Mouse (Mus musculus) spleen, postnatal 10 days (tissue): ENCODE results near the gene Rer1.
"Not testable (repeated sequence)": the region's sequence is repeated elsewhere in the genome, so short reads cannot be mapped to it uniquely, and the experiment has no call there.

ENCODE experiments used
- DNase-seq, 2 experiments: peaks; one replicate each; pipeline ENCODE4 v3.0.0; 2021 to 2022; ENCODE audit warnings: low spot score in 2 of 2

Gene Rer1

GRCm38 (mm10) chr4:155113766-155114410 lies 27.7 kb upstream of the Rer1 start:
- no peak for DNase-seq

GRCm38 (mm10) chr4:155109471-155109870 lies 23.3 kb upstream of the Rer1 start:
- no peak for DNase-seq

- DNase-seq = no peak
These were observed 21.7 kb upstream of the Rer1 start for GRCm38 (mm10) chr4:155107886-155108285.

DNA sequence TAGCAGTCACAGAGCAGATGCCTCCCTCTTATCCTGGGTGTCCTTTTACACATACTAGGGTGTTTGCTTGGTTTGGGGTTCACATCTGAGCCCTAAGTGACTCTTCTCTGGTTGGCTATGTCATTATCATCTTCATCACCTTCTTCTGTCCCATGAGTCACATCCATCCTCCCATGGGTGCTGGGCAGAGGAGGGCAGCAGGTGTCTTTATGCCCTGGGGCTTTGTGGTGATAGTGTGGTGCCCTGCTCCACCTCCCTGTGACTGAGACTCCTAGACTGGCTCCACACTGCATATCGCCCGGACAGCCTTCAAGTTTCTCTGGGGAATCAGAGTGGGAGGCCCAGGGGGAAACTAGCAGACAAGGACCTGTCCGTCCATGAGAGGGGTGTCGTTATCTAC lies 12.4 kb upstream of the Rer1 start:
- no peak for DNase-seq

DNA sequence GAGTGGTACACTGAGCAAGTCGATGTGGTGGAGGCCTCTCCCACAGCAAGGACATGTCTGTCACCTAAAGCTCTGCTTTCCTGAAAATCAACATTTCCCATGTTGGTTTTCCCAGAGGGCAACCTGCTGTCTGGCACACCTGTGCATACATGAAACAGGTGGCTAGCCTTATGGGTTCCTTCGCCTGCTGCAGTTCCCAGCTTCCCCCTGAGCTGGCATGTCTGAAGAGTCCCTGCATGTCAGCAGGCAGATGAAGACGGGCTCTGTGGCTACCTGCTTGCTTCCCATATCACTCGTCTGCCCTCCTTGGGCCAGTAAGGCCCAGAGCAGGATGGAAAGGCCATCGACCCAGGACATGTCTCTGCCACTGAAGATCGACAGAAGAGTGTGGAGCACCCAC lies 11.3 kb upstream of the Rer1 start:
- DNase-seq = no peak

GRCm38 (mm10) chr4:155095967-155096366 lies 9.8 kb upstream of the Rer1 start:
- no peak for DNase-seq

GRCm38 (mm10) chr4:155095238-155095900 lies 9.2 kb upstream of the Rer1 start:
- peak; percentile 67 to 84 for DNase-seq

DNA sequence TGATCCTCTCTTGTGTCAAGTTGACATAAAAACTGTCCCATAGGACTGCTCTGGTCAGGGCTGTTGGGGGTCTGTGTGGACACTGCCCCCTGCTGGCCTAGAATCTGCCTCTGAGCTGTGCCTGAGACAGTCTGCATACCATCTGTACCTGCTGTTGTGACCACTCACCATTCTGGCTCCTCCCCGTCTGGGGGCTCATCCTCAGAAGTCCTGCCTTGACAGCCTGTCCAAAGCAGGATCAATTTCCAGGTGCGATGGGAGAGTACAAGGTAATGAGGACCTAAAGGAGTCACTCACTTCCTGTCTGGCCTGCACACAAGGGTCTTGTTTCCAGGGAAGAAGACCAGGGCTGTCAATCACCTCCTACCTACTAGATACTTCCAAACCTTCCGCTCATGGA lies 8.4 kb upstream of the Rer1 start:
- DNase-seq = peak; percentile 56 to 77

GRCm38 (mm10) chr4:155093431-155094149 lies 7.4 kb upstream of the Rer1 start:
- DNase-seq = no peak

- no peak for DNase-seq
These were observed 6.7 kb upstream of the Rer1 start for GRCm38 (mm10) chr4:155092718-155093430.

- no peak for DNase-seq
These were observed 4.7 kb upstream of the Rer1 start for GRCm38 (mm10) chr4:155090688-155091449.

DNA sequence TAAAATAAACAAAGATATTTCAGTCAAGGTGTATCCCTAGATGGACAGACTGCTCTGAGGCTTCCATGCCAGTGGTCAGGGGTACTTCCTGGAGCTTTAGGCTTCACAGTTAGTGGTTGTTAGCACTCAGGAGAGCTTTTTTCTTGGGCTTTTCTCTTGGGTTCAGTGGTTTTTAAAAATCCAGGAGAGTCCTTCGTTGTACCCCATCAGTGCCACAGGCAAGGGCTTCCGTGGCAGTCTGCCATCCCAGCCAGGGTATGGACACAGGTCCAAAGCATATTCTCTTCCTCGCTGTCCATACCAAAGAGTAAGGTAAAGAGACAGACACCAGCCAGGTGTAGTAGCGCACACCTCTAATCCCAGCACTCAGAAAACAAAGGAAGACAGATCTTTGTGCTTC lies 4.0 kb upstream of the Rer1 start:
- no peak for DNase-seq

DNA sequence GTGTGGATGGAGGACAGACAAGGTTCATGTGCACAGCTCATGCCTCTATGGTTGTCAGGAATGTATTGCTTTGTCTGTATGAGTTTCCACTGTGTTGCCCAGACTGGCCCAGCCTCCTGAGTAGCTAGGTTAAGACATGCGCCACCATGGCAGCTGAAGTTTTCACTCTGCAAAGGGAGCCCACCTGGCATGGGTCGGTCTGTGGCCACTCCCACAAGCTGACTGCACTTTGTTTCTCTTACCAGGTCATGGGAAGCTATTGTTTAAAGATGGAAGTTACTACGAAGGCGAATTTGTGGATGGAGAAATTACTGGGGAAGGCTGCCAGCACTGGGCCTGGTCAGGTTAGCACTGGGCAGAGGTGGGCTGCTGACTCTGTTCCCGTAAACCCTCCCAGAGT lies 3.1 kb upstream of the Rer1 start:
- DNase-seq = no peak

DNA sequence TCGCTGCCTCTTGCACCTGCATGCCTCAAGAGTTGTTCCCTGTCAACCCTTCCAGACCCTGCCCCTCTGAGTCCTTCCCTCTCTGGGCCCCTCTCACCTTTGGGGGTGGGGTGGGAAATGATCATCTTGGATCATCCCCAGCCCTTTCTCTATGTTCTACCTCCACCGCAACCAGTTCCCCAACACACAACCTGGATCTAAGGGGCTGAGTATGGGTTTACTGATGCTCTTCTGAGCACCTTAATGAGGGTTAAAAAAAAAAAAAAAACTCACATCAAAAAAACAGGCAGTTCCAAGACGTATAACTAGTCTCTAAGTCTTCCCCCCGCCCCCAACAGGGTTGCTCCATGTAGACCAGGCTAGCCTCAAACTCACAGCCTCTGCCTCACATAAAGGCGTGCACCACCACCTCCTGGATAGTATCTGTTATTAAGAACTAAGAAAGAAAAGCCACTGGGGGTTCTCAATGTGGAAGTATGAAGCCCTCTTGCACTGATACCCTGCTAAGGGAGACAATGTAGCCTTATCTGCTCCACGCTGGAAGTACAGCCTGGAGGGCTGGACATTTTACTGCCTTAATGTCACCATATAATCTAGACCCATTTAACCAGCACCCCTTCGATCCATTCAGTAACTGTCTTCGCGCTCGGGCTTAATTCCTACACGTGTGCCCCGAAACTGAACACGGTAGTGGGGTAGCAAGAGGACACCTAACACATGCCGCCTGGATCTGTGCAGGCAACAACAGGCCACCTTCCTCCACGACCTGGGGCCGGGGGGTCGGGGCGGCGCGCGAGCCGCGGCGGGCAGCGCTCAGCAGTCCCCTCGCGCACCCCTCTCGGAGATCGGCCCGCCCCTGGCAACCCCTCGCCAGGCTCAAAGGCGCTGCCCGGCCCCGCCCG lies 725 bp downstream of the Rer1 start:
- DNase-seq = no peak

DNA sequence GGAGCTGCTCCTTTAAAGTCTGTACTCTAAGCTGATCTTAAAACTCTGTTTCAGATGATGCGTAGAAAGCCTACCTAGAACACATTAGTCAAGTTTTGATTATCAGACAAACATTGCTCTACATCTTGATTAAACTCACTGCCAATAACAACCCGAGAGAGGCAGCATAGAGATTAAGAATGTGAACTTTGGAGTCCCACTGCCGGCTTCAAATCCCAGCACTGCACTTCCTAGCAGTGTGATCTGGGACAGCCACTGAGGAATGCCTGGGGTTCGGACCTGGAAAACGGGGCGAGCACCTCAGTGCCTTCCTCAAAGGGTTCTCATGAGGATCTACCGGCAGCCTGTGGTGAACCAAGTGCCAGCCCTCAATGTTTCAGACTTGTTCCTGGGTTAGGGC lies 1.8 kb downstream of the Rer1 start:
- no peak for DNase-seq

DNA sequence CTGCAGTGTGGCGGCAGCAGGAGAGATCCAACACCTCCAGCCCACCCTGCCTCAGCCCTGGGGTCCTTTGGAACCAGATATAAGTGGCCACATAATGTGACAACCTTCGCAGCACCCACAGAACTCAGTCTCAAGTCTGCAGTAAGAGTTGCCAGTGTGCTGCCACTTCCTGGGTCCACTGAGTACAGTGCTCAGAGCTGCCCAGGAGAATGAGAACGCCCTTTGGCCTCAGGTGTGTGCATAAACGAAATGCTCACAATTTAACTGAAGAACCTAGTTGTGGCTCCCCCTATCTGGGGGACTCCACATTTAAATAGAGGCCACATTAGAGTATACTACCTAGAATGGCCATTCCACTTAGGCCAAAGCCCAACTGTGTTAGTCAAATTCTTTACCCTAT lies 2.6 kb downstream of the Rer1 start:
- no peak for DNase-seq

DNA sequence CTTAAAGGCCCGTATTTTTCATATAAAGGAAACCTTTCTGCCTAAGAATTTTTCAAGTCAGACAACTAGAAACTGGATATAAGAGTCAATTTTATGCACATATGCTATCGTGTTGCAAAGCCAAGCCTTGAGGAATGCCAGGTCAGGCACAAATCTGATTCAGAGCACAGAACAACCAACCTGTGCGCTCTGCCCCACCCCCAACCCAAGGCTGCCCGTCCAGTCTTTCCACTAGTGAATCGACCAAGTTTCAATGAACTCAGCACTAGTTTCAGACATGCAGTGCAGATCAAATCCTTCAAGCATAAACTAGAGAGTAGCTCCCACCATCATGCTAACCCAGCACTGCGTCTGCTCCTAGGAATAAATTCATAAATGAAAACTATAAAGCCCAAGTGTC lies 6.5 kb downstream of the Rer1 start:
- DNase-seq = no peak

DNA sequence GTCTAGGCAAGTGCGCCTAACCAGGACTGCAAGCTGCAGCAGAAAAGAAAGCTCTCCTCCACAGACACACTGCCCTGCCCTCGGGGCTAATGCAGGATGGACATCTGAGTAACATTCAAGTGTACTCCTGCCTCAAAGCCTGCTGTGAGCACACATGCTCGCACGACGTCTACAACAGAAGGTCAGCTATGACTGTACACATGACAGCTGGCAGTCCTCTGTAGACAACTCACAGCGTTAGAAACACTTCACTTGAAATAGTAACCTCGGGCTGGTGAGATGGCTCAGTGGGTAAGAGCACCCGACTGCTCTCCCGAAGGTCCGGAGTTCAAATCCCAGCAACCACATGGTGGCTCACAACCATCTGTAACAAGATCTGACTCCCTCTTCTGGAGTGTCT lies 7.4 kb downstream of the Rer1 start:
- not testable (repeated sequence) for DNase-seq

DNA sequence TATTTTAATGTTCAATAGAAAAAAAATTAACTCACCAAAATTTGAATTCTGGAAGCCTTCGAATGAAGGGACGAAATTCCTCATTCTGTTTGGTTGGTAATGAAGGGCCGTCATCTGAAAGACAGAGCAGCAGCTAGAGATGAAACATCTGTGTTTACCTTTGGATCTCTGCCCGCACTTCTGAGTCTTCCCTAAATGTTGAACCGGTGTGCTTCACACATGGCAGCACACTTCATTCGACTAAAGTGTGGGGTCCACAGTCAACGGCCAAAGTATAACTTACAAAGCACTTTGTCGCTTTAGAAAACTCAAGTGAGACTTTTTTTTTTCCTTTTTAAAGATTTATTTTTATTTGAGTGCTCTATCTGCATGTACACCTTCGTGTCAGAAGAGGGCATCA lies 9.5 kb downstream of the Rer1 start:
- no peak for DNase-seq

DNA sequence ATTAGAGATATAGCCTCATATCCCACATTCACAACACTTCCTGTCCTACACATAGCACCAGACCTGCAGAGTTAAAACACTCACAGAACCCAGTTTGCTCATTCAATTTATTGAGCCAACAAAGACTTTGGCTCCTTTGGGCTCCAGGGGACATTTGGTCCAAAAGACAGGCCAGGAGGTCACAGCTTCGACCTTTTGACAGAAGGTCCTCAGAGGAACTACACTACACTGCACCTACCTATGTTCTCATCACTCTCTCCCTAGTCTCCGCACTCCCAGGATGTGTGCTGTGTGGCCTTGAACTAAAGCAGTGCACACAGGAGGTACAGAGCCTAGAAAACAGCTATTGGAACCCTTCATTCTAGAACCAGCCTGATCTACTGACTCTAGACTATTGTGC lies 10.4 kb downstream of the Rer1 start:
- no peak for DNase-seq

DNA sequence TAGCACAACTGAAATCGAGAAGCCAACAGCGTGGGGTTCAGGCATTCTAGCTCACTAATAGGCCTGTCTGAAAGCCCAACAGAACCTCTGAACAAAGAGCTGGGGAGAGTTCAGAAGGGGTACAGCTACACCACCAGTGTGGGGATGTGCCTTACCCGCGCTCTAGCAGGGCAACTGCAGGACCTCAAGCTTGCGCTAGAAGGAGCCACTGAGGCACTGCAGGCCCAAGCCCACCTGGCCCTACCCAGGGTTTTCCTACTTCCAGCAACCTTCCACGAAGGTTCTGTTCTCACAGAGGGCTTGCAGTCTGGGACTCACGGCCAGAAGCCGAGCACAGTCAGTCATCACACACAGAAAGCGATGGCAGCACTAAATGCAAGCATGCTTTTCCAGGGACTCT lies 11.0 kb downstream of the Rer1 start:
- no peak for DNase-seq
